Mouse (Mus musculus) kidney, adult 2 months (tissue): ENCODE measurements at regions not wholly inside any gene's neighbourhood (a gene's known extent, or its start where the extent isn't known, plus 50 kb on each side); places are given as distances from the start of the nearest gene placed in this dataset.

Source experiments
- CTCF ChIP-seq: fragments of 200-500 bp; conservative IDR thresholded peaks from 2 replicates; pipeline ENCODE4 v1.5.1; 2011; ENCODE audit warnings: low read depth, mild to moderate bottlenecking, control low read depth, low read length, moderate library complexity, mixed read lengths; ENCODE audit not compliant: insufficient read depth, insufficient read length
- POLR2A ChIP-seq: fragments of 200-500 bp; IDR thresholded peaks from one replicate; pipeline ENCODE4 v1.6.1; 2011; ENCODE audit warnings: low read depth, low read length, control low read depth

GRCm38 (mm10) chr16:55619731-55620130 is 219.0 kb downstream of the Nfkbiz start:
- TF ChIP-seq POLR2A = no peak
- TF ChIP-seq CTCF = no peak
